Comparison of ENCODE assay signal across 8 mouse cellular contexts in the genomic region with DNA sequence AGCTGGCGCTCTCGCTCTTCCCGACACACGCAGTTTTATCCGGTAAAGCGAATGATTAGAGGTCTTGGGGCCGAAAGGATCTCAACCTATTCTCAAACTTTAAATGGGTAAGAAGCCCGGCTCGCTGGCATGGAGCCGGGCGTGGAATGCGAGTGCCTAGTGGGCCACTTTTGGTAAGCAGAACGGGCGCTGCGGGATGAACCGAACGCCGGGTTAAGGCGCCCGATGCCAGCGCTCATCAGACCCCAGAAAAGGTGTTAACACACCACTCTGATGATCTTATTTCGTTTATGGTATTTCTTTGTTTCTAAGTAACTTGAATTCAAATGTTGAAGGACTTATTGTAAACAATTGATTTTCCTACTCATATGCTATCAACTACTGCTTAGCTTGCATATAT.
DNase-seq lines count a peak whose midpoint lies in the region.
"Not testable (repeated sequence)": the region's sequence is repeated elsewhere in the genome, so short reads cannot be mapped to it uniquely, and the experiment has no call there.

No protein-coding gene starts in this region.

- H3K4me1 ChIP-seq in embryonic facial prominence, embryonic 10.5 days: not testable (repeated sequence)

- H3K27me3 ChIP-seq in embryonic facial prominence, embryonic 10.5 days (replicated peaks; ENCODE audit: low read depth, poor library complexity, severe bottlenecking): not testable (repeated sequence)

- not testable (repeated sequence) for H3K27ac ChIP-seq in embryonic facial prominence, embryonic 10.5 days (replicated peaks)

- intact Hi-C loops in heart, postnatal 14 days (cut with DNase I): not testable (repeated sequence)

- H3K4me3 ChIP-seq in embryonic facial prominence, embryonic 10.5 days: not testable (repeated sequence)

- H3K36me3 ChIP-seq in embryonic facial prominence, embryonic 10.5 days (replicated peaks): not testable (repeated sequence)

- 83% methylated on average over 22 of the region's 22 CpGs for WGBS in embryonic facial prominence, embryonic 10.5 days

- H3K9me3 ChIP-seq in embryonic facial prominence, embryonic 10.5 days: not testable (repeated sequence)

- peak; percentile 29 for DNase-seq in ES-CJ7 (ENCODE audit: low read depth, low spot score)
- peak; percentile 80 for DNase-seq in brain, adult 2 months (ENCODE audit: low read depth, low spot score)
- peak; percentile 82 for DNase-seq in embryonic facial prominence, embryonic 10.5 days (ENCODE audit: low spot score)
- DNase-seq in heart, postnatal 14 days: peak; percentile 60 to 61
- DNase-seq in layer of hippocampus, postnatal 25 days (ENCODE audit: extremely low spot score in 1 of 2, low spot score in 1 of 2): peak; percentile 40 to 59
- DNase-seq in lung, postnatal 25 days (ENCODE audit: low spot score): peak; percentile 10
- peak; percentile 70 for DNase-seq in right cerebral cortex, postnatal 4 days
- peak; percentile 8 to 33 for DNase-seq in urinary bladder, adult 18-20 months (ENCODE audit: low spot score in 2 of 2)

Comparison
In these comparisons a context has a peak if more than half of its experiments do, and no peak if none do; other contexts are left out.
1. DNase-seq: peak in every context shown above with its lines; median percentile 82 in embryonic facial prominence, embryonic 10.5 days; 80 in brain, adult 2 months; 70 in right cerebral cortex, postnatal 4 days; 60 in heart, postnatal 14 days; 50 in layer of hippocampus, postnatal 25 days; 29 in ES-CJ7; 20 in urinary bladder, adult 18-20 months; 10 in lung, postnatal 25 days.